Mouse (Mus musculus): ENCODE results near the gene Stim2.

GRCm38 (mm10) chr5:54070549-54070948, 72.2 kb downstream of the Stim2 start:
- TF ChIP-seq CTCF (IDR thresholded peaks at IDR 0.05; ENCODE audit: low read depth) (no peak), EP300 (IDR thresholded peaks at IDR 0.05; ENCODE audit: low read depth) (no peak)
